Mouse (Mus musculus) left cerebral cortex, adult 8-10 months (tissue): ENCODE data around the gene Magi1. TPM values are rescaled to one million over a fixed set of nuclear protein-coding genes. Genes with fewer than 3 reads are reported as not detected.

Source experiments
- DNase-seq, 2 experiments: peaks; one replicate each; pipeline ENCODE4 v3.0.0; 2022; ENCODE audit warnings: low spot score in 2 of 2
- total RNA-seq, 4 experiments: library from RNA; stranded (reverse); gene quantifications; 2 replicates each; pipeline ENCODE4 v1.2.4; 2022

Gene Magi1
- 10 to 100 TPM; 69.1 to 81.7 (median 71.1) TPM for total RNA-seq

DNA sequence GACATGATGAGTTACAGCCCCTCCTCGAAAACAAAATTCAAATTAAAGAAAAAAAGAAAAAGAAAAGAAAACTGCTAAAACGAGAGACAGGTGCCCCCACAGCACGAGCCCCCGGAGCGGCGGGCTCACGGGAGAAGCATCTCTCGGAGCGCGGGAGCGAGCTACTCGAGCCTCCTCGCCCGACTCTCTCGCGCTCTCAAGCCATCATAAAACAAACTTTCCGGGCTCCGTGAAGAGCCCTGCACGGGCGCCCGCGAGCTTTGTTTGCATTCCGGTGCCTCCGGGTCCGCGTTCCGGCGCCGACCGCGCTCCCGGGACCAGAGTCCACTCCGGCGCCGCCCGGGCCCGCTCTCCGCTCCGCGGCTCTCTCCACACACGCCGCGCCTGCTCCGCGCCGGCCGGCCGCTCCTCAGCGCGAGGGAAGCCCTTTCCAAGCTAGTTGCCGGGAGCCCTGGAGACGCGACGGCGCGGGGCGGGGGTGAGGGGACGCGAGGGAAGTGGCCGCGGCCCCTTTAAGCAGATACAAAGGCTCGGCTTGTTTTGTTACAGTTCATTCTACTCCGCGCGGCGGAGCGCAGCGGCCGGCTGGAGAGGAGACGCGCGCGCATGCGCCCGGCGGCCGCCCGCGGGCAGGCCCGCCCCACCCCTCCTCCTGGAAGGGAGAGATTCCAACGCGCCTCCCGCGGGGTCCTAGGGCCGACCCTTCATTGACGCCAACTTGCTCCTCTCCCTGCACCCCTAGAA is at the start of gene Magi1:
Gene Magi1, minus strand, starts transcription at position 600 of the 744 bp plus-strand sequence.
- DNase-seq, result peak; percentile 79 to 95

DNA sequence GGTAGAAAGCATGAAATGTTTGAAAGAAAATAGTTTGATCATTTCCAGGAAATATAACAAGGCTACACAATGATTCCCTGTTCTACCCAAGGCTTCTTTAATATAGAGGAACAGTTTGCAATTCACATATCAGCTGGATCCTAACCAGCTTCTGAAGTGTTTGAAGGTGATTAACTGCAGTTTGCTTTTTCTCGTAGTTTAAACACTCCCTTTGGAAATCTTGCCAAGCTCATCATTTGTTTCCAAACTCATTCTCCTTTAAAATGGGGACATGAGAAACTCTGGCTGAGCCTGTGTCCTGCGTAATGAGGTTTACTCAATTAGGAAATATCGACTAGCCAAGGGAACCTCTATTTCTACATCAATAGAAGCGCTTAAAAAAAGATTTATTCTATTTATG is 43.4 kb upstream of the Magi1 start:
- no peak for DNase-seq

DNA sequence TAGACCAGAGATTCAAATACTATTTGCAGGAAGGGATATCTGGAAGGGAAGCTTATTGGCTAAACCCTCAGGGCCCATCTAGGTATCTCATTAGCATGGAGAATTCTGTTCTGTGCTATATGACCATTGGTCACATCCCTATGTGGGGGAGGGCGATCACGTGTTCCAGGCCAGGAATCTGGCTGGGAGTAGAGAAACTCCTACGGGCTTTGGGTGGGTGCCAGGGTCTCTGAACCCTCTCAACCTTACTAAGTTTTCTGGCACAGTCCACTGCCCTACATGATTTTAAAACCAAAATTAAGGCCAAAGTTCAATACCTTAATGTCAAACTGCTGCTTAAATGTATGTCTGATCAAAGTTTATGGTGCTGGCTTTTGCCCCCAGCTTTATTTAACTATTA is 33.2 kb upstream of the Magi1 start:
- DNase-seq, result no peak

DNA sequence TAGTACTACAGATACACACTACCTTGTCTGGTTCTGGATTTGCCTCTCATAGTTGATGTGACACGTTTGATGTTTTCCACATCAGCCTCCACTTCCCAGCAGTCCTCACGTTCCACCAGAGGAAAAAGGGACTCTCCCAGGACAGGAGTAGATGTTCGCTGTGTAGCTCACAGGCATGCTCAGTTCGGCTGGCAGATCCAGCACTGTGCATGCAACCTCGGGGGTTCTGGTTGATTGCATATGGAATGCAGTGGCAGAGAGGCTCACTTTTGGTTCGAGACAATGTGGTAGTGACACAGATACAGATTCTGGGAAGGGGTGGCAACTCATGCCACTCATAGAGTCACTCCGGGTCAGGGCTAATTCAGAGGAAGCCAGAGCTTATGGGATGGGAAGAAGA is 28.6 kb upstream of the Magi1 start:
- DNase-seq, result no peak

- no peak for DNase-seq
Measured at GRCm38 (mm10) chr6:94308498-94308897, 24.8 kb upstream of the Magi1 start.

GRCm38 (mm10) chr6:94303512-94303911 is 19.8 kb upstream of the Magi1 start:
- no peak for DNase-seq

DNA sequence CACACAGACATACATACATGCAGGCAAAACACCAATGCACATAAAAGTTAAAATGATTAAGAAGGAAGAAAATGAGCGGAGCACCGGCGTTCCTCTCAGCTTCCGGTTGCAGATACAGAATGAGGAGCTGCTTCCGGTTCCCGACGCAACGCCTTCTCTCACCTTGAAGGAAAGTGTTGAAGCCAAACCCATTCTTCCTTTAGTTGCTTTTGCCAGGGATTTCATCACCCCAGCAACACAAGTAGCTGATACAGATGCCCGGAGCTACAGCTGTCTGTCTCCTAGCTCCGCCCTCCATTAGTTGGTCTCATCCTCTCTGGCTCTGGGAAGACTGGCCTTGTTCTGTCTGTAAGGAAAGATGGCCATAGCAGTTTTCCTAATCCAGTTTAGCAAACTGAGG is 18.1 kb upstream of the Magi1 start:
- DNase-seq, result no peak

DNA sequence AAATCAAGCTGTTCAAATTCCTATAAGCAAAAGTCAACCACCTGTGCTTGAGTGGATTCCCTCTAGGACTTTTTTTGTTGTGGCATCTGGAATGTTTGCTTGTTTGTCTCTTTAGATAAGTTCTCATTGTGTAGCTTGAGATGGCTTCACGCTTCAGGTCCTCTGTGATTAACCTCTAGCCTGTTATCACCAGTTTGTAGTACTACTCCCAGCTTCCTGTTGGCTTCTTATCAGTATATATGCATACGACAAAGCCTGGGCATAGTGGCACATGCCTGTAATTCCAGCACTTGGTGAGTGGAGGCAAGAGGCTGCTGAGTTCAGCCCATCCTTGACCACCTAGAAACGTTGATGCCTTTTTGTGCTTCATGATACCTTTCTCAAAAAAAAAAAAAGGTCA is 16.8 kb upstream of the Magi1 start:
- no peak for DNase-seq

DNA sequence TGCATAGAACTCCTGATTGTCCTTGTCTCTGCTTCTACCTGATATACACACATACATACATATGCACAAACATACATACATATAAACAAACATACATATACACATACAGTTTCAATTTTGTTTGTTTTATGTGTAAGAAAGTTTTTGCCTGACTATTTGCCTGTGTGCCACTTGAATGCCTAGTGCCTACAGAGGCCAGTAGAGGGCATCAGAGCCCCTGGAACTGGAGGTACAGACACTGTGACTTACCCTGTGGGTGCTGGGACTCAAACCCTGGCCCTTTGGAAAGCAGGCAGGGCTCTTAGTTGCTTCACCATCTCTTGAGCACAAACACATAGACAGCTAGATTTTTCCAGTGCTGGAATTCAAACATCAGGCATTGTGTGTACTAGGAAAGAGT is 3.7 kb upstream of the Magi1 start:
- no peak for DNase-seq

GRCm38 (mm10) chr6:94286555-94286954 is 2.8 kb upstream of the Magi1 start:
- DNase-seq, result no peak

DNA sequence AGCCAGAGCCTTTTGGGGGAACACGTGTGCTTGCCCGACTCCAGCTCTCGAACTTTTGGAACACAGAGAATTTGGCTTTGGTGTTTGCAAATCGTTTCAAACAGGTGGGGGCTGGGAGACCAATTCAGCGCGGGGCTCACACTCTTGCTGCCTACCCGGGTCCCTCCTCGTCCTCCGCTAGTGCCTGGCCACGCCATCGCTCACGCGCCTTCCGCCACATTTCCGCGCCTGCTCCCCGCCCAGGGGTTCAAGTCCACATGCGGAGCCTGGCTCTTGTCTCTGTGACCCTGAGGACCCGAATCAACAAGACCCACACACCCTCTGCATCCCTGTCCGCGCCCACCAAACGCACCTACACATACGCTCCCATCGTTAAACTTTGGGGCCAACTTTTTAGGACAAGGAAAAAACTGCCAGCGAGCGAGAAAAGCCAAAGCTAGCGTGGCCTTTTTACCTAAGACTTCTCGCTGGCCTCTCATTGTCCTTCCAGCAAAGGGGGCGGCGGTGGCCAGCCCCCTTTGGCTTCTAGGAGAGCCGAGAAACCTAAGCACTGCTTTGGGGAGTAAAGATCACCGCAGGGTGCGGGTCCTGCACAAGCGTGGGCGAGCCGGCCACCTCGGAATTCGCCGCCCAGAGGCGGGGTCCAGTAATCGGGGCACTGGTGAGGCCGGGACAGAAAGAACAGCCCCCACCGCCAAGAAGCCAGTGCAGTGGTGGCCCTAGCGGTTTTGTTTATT is 540 bp upstream of the Magi1 start:
- no peak for DNase-seq

- peak in 1 of 2 experiments; percentile 18 for DNase-seq
Measured at GRCm38 (mm10) chr6:94282301-94283241, 1.1 kb downstream of the Magi1 start.

DNA sequence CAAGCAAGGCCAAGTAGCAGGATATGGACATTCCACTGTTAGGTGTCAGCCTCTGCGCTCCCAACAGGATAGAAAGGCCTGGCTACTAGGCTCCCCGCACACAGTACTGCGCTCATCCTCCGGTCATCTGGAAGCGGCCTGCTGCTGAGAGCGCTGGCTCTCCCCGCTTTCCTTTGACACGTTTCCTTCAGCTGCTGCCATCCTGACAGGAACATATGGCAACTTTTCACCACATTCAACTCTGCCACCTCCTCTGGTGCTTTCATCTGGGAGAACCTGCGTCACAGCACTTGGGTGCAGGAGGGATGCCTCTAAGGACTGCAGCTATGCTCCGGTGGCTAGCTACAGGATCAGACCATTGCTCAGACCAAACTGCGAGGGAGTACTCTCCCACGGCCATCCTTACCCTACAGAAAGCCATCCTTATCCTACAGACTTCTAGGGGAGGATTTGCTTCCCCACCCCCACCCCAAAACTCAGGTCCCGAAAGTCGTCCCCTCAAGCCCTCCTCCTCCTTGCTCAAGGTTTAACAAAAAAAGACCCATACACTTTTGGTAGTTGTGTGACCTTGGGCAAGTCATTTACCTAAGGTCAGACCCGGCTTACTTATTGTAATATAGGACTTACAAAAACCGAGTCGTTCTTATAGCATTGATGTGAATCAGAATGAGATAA is 2.0 kb downstream of the Magi1 start:
- peak; percentile 15 to 33 for DNase-seq

- no peak for DNase-seq
Measured at GRCm38 (mm10) chr6:94273941-94274340, 9.8 kb downstream of the Magi1 start.

DNA sequence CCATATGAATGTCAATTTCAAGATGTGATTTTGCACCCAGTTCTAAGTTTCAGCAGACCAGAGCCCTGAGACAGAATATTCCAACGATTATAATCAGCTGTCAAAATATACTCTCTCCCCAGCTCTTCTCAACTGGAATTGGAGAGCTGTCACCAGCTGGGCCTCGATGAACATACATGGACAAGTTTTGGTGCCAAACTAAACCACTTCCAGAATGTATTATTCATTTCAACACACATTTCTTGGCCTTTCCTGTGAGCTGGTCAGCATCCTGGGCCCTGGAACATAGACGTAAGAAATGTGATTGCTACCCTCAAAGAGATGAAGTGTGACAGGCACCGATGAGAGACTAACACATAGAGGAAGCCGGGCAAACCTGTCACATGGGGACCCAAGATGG is 13.7 kb downstream of the Magi1 start:
- no peak for DNase-seq

DNA sequence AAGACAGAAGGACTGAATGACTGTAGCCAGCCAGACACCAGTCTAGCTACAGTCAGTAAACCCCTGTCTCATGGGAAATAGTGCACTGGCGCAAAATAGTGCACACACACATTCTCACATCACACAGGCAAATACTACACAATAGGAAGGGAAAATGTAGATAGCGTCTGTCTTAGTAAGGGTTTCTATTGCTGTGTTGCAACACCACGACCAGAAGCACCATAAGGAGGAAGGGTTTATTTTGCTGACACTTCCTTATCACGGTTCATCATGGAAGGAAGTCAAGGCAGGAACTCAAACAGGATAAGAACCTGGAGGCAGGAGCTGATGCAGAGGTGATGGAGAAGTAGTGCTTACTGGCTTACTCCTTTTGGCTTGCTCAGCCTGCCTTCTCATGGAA is 14.5 kb downstream of the Magi1 start:
- DNase-seq, result no peak

DNA sequence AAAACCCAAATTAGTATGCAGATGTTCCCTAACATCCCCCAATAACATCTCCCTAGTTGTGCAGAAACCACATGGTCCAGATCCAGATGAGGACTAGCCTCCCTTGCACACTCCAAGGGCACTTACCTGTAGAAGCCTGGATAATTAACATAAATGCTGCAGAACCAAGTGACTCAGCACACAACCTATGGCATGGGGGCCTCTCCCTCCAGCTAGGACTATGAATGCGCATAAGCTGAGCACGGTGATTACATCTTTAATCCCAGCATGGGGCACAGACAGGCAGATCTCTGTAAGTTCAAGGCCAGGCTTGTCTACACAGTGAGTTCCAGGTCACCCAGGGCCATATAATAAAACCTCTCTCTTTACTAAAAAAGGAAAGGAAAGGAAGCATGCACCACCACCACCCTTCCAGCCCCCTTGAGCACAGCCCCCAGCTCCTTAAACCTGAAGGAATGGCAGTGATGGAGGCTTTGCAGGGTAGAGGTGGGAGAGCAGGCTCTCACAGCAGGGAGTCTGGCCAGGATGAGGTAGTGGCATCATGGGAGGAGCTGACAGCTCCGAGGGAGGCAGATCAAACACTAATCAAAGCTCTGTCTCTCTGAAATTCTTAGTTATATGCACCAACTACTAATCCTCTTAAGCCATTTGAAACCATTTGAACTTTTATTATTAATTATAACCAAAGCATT is 18.3 kb downstream of the Magi1 start:
- no peak for DNase-seq

DNA sequence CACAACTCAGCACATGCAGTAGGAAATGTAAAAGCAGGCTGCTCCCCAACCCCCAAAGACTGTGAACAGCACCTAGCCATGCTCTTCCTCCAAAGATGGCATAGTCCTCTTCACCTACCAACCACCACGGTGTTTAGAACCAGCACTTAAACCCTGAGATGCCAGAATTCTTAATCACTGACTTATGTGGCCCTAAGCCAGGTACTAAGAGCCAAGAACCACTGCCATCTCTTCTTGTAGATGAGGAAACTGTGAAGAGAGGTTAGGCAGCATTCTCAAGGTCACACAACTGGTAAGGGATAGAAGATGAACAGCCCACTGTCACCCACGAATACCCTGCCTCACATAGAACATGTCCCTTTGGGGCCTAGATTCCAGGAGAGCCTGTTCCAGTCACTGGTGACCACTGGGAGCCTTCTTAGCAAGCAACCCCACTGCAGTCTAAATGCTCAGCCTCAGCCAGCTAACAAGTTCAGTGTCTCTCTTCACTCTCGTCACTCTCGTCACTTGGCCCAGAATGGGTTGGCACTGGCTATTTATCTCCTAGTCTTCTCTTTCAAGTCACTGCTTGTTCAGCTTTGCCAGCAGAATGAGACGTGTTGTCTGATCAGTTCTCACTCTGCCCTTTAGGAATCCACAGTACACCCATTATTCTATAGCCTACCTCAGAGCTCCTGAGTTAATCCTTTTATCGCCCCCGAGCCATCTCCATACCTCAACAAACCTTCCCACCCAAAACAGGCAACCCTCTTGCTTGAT is 19.4 kb downstream of the Magi1 start:
- no peak for DNase-seq

DNA sequence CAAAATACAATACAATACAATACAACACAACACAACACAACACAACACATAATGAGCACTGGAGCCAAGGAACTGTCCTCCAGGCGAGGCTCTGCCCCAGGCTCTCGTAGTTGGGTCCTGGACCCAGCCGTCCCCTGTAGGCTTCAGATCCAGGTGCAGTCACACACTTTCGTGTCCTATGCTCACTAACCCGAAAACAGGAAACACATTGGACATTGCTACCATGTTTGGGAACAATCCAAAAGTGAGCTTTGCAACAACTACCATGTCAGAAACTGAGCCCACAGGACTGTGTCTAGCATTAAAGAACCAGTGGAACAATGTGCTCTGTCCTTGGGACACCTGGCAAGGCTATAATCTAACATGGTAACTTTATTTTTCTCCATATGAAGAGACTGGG is 22.9 kb downstream of the Magi1 start:
- DNase-seq, result no peak

- DNase-seq, result no peak
Measured at GRCm38 (mm10) chr6:94259981-94260380, 23.7 kb downstream of the Magi1 start.
